Mouse (Mus musculus) adrenal gland, adult (tissue): ENCODE data around the gene Man1a.

Source experiments
- DNase-seq, 2 experiments: peaks; one replicate each; pipeline ENCODE4 v3.0.0; 2022 to 2023; ENCODE audit warnings: low spot score in 1 of 2; ENCODE audit not compliant: inconsistent age in 2 of 2

The Man1a gene

DNA sequence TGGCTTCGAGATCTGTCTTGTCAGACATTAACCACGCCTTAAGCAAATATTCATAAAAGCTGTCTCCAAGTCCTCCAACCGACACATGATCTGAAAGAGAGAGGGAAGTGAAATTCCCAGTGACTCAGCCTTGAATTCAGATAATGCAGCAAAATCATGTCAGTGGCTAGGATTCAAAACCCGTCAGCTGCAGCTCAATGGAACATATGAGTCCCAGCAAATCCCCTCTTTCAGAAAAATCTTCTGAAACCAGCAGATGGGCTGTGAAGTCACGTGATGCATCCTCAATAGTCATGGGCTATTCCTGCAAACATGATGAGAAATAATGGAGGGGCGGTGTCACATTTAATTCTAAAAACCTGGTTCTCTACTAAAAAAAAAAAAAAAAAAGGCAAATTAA, 151.0 kb downstream of the Man1a start:
- no peak for DNase-seq

DNA sequence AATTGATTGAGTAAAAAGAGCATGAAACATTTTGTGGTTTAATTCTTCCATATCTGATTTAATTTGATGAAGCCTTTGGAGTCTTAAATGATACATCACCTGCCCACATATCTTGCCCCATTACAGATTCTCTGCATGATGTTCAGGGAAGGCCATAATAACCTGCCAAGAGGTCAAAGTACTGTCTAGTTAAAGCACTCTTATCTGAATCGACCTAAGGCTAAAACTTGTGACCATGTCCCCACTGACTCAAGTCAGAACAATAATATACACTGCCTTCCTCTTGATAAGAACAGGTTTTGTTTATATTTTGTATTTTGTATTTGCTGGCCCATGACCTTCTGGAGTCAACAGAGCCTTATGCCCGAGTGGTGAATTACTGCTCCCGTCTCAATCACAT, 154.2 kb downstream of the Man1a start:
- no peak for DNase-seq

- no peak for DNase-seq
Observed at GRCm38 (mm10) chr10:53917517-53917916, 158.9 kb downstream of the Man1a start.

DNA sequence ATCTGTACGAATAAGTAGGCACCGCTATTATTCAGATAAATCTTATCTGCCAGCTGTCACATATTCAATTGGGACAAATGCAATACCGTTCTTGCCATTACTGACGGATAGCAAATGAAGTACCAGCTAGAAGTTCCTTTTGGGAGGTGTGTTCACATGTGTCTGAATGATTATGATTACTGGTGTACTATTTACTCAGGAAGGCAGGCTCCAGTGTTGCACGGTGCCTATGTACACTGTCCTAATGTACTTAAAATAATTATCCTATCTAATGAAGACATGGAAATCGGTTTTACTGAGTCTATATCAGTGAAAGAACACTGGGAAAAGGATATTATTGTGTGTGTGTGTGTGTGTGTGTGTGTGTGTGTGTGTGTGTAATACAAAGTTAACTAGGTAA, 160.7 kb downstream of the Man1a start:
- DNase-seq: no peak

DNA sequence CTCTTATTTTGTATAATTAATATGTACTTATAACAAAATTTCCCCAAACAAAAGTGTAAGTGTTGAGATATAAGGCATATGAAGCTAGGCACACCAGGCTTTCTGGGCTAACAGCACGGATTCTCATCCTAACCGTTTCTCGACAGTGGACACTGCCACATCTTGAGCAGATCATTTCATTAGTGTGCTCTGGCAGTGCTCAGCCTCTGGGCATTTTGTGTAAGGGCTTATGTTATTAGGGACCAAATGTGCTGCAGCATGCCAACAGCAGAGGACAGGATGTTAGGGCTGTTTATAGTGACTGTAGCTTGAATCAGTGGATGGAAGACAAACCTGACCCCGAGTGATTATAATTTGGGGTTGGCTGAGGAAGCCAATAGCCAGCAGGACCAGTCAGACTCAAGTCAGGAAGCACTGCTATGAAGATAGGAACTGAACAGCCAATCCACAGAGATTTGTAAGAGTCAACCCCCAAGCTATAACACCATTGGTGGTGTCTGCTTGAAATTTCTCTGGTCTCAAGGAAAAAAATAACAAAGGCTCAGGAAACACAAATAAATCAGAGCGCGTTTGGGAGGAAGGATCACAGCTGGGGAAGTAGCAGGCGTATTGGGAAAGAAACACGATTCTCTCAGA, 161.3 kb downstream of the Man1a start:
- DNase-seq: peak; percentile 7 to 30

DNA sequence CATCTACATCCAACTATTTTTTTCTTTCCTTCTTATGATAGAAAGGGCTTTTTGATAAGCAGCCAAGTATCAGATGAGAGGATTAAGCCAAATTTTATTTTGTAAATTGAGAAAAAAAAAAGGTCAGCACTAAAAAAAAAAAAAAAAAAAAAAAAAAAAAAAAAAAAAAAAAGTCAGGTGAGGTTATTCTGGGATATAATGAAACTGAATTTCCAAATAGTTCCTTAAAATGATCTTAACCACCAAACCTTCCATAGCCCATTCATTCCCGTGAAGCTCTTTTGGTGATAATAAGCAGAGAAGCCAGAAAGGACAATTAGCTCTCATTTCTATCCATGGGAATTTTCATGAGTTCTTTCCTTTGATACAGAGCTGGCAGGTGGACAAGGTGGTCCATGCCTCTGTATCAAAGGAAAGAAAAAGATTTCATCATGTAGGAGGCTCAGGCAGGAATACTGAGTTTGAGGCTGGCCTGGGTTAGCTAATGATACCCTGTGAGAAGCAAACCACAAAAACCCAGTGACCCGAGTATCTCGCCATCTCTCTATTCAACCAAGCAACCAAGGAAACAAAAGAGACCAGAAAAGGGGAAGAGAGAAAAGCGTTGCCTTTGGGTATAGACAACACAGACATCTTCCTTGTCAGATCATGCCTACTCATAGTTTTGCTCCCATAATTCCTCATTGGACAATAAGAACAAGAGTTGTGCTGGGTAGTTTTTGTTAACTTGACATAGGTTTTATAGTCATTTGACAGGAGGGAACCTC, 162.7 kb downstream of the Man1a start:
- DNase-seq: no peak

DNA sequence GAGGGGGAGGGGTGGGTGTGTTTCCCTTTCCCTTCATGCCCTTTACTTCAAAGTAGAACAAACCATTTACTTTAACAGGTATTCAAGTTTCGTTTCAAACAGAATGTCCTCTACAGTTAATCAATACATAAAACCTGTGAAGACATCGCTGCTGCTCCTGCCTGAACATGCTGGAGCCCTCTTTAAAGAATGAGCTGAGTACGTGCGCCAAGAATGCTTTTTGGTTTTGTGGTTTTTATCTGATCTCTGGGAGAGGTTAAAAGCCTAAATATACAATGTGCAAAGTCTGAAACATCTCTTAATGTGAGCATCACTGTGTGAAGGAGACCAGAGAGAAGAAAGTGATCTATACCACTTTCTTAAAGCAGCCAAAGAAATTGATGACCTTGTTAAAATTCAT, 186.9 kb downstream of the Man1a start:
- DNase-seq: no peak

GRCm38 (mm10) chr10:53888382-53889110, 187.9 kb downstream of the Man1a start:
- DNase-seq: no peak

DNA sequence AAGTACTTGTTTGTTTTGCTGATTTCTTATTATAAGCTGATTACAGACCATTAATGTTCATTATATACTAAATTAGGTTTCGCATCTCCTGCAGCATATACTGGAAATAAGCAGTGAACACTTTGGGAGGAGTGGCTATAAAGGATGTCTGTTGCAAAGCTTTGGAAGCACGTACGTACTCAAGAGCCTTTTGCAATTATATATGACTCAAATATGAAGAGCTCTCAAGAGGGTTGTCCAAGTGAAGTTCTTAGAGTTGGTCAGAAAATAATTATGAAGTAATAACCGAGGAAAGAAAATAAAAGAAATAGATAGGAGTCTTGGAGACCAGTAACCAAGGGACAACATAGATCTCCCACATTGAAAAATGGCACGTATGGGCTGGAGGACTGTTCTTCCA, 189.9 kb downstream of the Man1a start:
- DNase-seq: no peak

- DNase-seq: no peak
Observed at GRCm38 (mm10) chr10:53881310-53881709, 195.1 kb downstream of the Man1a start.

GRCm38 (mm10) chr10:53875896-53876295, 200.5 kb downstream of the Man1a start:
- no peak for DNase-seq

DNA sequence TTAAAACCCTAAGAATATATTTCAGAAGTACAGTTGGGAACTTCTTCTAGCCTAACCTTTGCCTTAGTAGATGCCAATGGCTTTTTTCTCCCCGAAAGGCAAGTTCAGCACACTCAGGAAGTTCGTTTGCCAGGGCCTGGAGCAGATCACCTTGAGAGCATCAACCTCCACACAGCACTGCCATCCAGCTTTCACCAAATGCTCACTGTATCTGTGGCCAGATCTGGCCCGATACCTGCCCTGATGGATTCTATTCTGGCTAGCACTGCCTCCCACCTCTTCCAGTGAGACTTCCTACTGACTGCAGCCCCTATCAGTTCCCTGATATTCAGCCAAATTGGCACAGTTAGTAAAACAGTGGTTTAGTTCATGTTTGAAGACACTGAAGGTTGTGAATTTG, 202.2 kb downstream of the Man1a start:
- no peak for DNase-seq

- DNase-seq: peak; percentile 41 to 91
Observed at GRCm38 (mm10) chr10:53863486-53864357, 212.7 kb downstream of the Man1a start.

DNA sequence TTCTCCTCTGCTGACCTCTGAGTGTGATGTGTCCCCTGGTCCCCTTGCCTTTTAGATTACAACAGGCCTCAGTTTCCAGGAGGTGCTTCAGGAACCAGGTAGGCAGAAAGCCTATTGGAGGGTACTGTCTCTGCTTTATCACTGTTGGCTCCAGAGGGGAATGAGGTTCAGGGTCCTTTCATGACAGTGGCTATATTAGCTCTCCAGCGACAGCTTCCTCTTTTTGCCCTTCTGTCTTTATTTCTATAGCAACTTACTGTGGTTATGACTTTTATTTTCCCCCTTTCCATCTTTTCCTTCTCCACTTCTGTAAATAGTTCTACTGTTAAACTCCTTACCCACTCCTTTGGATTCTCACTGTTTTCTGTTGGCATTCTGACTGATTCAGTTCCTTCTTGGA, 216.5 kb downstream of the Man1a start:
- DNase-seq: no peak

DNA sequence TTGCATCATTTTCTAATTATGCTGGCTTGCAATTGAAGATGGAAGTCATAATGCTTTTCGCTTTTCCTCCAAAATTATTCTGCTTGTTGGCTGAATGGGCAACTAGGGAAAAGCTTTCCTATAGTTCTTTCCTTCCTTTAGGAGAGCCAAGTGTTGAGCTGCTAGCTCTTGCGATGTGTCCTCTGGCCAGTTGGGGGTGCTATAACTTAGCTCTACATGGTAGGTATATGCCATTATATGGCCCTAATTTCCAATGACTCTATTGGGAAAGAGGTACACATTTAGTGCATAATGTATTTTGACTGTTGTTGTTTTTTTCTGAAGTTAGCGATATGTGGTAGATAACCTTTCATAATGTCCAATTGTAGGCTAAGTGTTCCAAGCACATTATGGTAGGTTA, 217.2 kb downstream of the Man1a start:
- no peak for DNase-seq
